Mouse (Mus musculus): Measurements from ENCODE around the gene B230217C12Rik. TPM values are rescaled to one million over a fixed set of nuclear protein-coding genes. Genes with fewer than 3 reads are reported as not detected.
"Not testable (repeated sequence)": the region's sequence is repeated elsewhere in the genome, so short reads cannot be mapped to it uniquely, and the experiment has no call there.

Gene B230217C12Rik
- polyA plus RNA-seq, 1 experiment from 2014 or later: 17.4 TPM

- no peak overlapping the region for H3K27ac ChIP-seq
- no peak overlapping the region for H3K4me3 ChIP-seq
- no peaks in the 10 kb centered on the region for H3K9me3 ChIP-seq (replicated peaks)
- H3K27me3 ChIP-seq: no peaks in the 10 kb centered on the region
- no peaks in the 10 kb centered on the region for H3K36me3 ChIP-seq (ENCODE audit: poor library complexity, severe bottlenecking)
- H3K4me1 ChIP-seq: no peaks in the 10 kb centered on the region
- 90% methylated on average over 2 of the region's 2 CpGs for WGBS
- no peak for ATAC-seq
- H3K4me2 ChIP-seq: no peak overlapping the region
- no peak overlapping the region for H3K9ac ChIP-seq
Observed at GRCm38 (mm10) chr11:97855473-97855872, 14.9 kb downstream of the B230217C12Rik start.

- no peaks in the 10 kb centered on the region for H3K4me1 ChIP-seq
- H3K9ac ChIP-seq: no peak overlapping the region
- no peak overlapping the region for H3K4me2 ChIP-seq
- no peaks in the 10 kb centered on the region for H3K27me3 ChIP-seq
- WGBS: 90% methylated on average over 2 of the region's 2 CpGs
- H3K36me3 ChIP-seq (ENCODE audit: poor library complexity, severe bottlenecking): no peaks in the 10 kb centered on the region
- no peaks in the 10 kb centered on the region for H3K9me3 ChIP-seq (replicated peaks)
- no peak overlapping the region for H3K27ac ChIP-seq
- H3K4me3 ChIP-seq: no peak overlapping the region
- ATAC-seq: no peak
Observed at GRCm38 (mm10) chr11:97862148-97862547, 21.6 kb downstream of the B230217C12Rik start.

- WGBS: 91% methylated on average over 5 of the region's 5 CpGs
- H3K9ac ChIP-seq: no peak overlapping the region
- no peaks in the 10 kb centered on the region for H3K9me3 ChIP-seq (replicated peaks)
- H3K4me2 ChIP-seq: no peak overlapping the region
- H3K27ac ChIP-seq: no peak overlapping the region
- ATAC-seq: no peak
- no peaks in the 10 kb centered on the region for H3K4me1 ChIP-seq
- H3K4me3 ChIP-seq: no peak overlapping the region
- no peaks in the 10 kb centered on the region for H3K27me3 ChIP-seq
- H3K36me3 ChIP-seq (ENCODE audit: poor library complexity, severe bottlenecking): no peaks in the 10 kb centered on the region
Observed at GRCm38 (mm10) chr11:97865421-97865820, 24.8 kb downstream of the B230217C12Rik start.

GRCm38 (mm10) chr11:97866091-97866888 lies 25.7 kb downstream of the B230217C12Rik start:
- H3K9ac ChIP-seq: no peak overlapping the region
- H3K4me3 ChIP-seq: no peak overlapping the region
- no peak overlapping the region for H3K4me2 ChIP-seq
- 96% methylated on average over 3 of the region's 3 CpGs for WGBS
- H3K27me3 ChIP-seq: no peaks in the 10 kb centered on the region
- H3K4me1 ChIP-seq: no peaks in the 10 kb centered on the region
- no peaks in the 10 kb centered on the region for H3K36me3 ChIP-seq (ENCODE audit: poor library complexity, severe bottlenecking)
- no peaks in the 10 kb centered on the region for H3K9me3 ChIP-seq (replicated peaks)
- H3K27ac ChIP-seq: no peak overlapping the region
- ATAC-seq: no peak

GRCm38 (mm10) chr11:97867591-97867990 lies 27.0 kb downstream of the B230217C12Rik start:
- ATAC-seq: no peak
- Histone ChIP-seq H3K27me3 (no peaks in the 10 kb centered on the region), H3K9me3 (replicated peaks) (no peaks in the 10 kb centered on the region), H3K4me3 (no peak overlapping the region), H3K36me3 (ENCODE audit: poor library complexity, severe bottlenecking) (no peaks in the 10 kb centered on the region), H3K27ac (no peak overlapping the region), H3K4me1 (no peaks in the 10 kb centered on the region), H3K9ac (no peak overlapping the region), H3K4me2 (no peak overlapping the region)
- WGBS: 90% methylated on average over 3 of the region's 3 CpGs

- not testable (repeated sequence) for H3K27ac ChIP-seq; ATAC-seq; H3K4me2 ChIP-seq; H3K9me3 ChIP-seq (replicated peaks); H3K9ac ChIP-seq; H3K4me1 ChIP-seq; H3K27me3 ChIP-seq; H3K4me3 ChIP-seq; H3K36me3 ChIP-seq (ENCODE audit: poor library complexity, severe bottlenecking)
- WGBS: 87% methylated on average over 5 of the region's 5 CpGs
Observed at GRCm38 (mm10) chr11:97872378-97872777, 31.8 kb downstream of the B230217C12Rik start.

- no peak for ATAC-seq
- H3K36me3 ChIP-seq (ENCODE audit: poor library complexity, severe bottlenecking): no peaks in the 10 kb centered on the region
- H3K9ac ChIP-seq: no peak overlapping the region
- H3K27ac ChIP-seq: no peak overlapping the region
- H3K9me3 ChIP-seq (replicated peaks): no peaks in the 10 kb centered on the region
- H3K4me1 ChIP-seq: no peaks in the 10 kb centered on the region
- WGBS: 93% methylated on average over 1 of the region's 1 CpGs
- H3K27me3 ChIP-seq: no peaks in the 10 kb centered on the region
- no peak overlapping the region for H3K4me2 ChIP-seq
- no peak overlapping the region for H3K4me3 ChIP-seq
Observed at GRCm38 (mm10) chr11:97874396-97874795, 33.8 kb downstream of the B230217C12Rik start.

GRCm38 (mm10) chr11:97877341-97877740 lies 36.8 kb downstream of the B230217C12Rik start:
- no peaks in the 10 kb centered on the region for H3K9me3 ChIP-seq (replicated peaks)
- 89% methylated on average over 2 of the region's 2 CpGs for WGBS
- no peaks in the 10 kb centered on the region for H3K4me1 ChIP-seq
- no peak overlapping the region for H3K27ac ChIP-seq
- H3K36me3 ChIP-seq (ENCODE audit: poor library complexity, severe bottlenecking): no peaks in the 10 kb centered on the region
- H3K4me3 ChIP-seq: no peak overlapping the region
- H3K4me2 ChIP-seq: no peak overlapping the region
- no peaks in the 10 kb centered on the region for H3K27me3 ChIP-seq
- H3K9ac ChIP-seq: no peak overlapping the region
- ATAC-seq: no peak

- no peak for ATAC-seq
- 93% methylated on average over 4 of the region's 4 CpGs for WGBS
- Histone ChIP-seq H3K36me3 (ENCODE audit: poor library complexity, severe bottlenecking) (no peaks in the 10 kb centered on the region), H3K27me3 (no peaks in the 10 kb centered on the region), H3K9me3 (replicated peaks) (no peaks in the 10 kb centered on the region), H3K4me3 (no peak overlapping the region), H3K4me2 (no peak overlapping the region), H3K27ac (no peak overlapping the region), H3K9ac (no peak overlapping the region), H3K4me1 (no peaks in the 10 kb centered on the region; the same call in 1 of the 2 replicates)
Observed at GRCm38 (mm10) chr11:97880362-97880761, 39.8 kb downstream of the B230217C12Rik start.

- peak overlapping the region; percentile 62 for H3K4me2 ChIP-seq
- H3K9me3 ChIP-seq (replicated peaks): no peaks in the 10 kb centered on the region
- H3K9ac ChIP-seq: peak overlapping the region; percentile 53
- H3K27ac ChIP-seq: peak overlapping the region; percentile 74
- H3K27me3 ChIP-seq: no peaks in the 10 kb centered on the region
- H3K4me1 ChIP-seq: no peaks in the 10 kb centered on the region; the same call in 1 of the 2 replicates
- no peaks in the 10 kb centered on the region for H3K36me3 ChIP-seq (ENCODE audit: poor library complexity, severe bottlenecking)
- 2% methylated on average over 26 of the region's 26 CpGs for WGBS
- peak overlapping the region; percentile 58 for H3K4me3 ChIP-seq
- ATAC-seq: peak; percentile 32; the same call in 1 of the 2 replicates
Observed at GRCm38 (mm10) chr11:97883542-97883917, 43.0 kb downstream of the B230217C12Rik start.

- no peaks in the 10 kb centered on the region for H3K27me3 ChIP-seq
- peak; percentile 97 for ATAC-seq
- WGBS: under 1% methylated on average over 37 of the region's 37 CpGs
Observed at GRCm38 (mm10) chr11:97883918-97884600, 43.5 kb downstream of the B230217C12Rik start, which contains the start of gene Fbxo47. TSS of gene Fbxo47 (minus strand) at chr11:97884154.

GRCm38 (mm10) chr11:97884601-97885185 lies 44.1 kb downstream of the B230217C12Rik start:
- Histone ChIP-seq H3K9me3 (replicated peaks) (no peaks in the 10 kb centered on the region), H3K27ac (peak overlapping the region; percentile 80), H3K4me1 (no peaks in the 10 kb centered on the region; the same call in 1 of the 2 replicates), H3K27me3 (no peaks in the 10 kb centered on the region), H3K4me2 (peak overlapping the region; percentile 62), H3K9ac (0 out of 2 replicates have a peak overlapping the region, but pooled peaks have one; percentile 9), H3K4me3 (peak overlapping the region; percentile 58), H3K36me3 (ENCODE audit: poor library complexity, severe bottlenecking) (no peaks in the 10 kb centered on the region)
- 29% methylated on average over 7 of the region's 7 CpGs for WGBS
- peak; percentile 17 for ATAC-seq

More at GRCm38 (mm10) chr11:97883918-97884600, 43.5 kb downstream of the B230217C12Rik start, which contains the start of gene Fbxo47:
- H3K4me3 ChIP-seq: peak within 1 kb of the TSS; percentile 58
- no peaks in the 10 kb centered on the region for H3K36me3 ChIP-seq (ENCODE audit: poor library complexity, severe bottlenecking)
- H3K27ac ChIP-seq: peak within 1 kb of the TSS; percentile 80
- H3K9me3 ChIP-seq (replicated peaks): no peaks in the 10 kb centered on the region
- peak within 1 kb of the TSS; percentile 62 for H3K4me2 ChIP-seq
- H3K9ac ChIP-seq: peak within 1 kb of the TSS; percentile 53
- no peaks in the 10 kb centered on the region; the same call in 1 of the 2 replicates for H3K4me1 ChIP-seq
